ENCODE assay signal across 8 mouse cellular contexts in genomic region chr16:43801791-43802307, GRCm38 (mm10). TPM values are rescaled to one million over a fixed set of nuclear protein-coding genes. Genes with fewer than 3 reads are reported as not detected.
DNase-seq lines count a peak whose midpoint lies in the region; ATAC-seq and TF ChIP-seq lines count a peak whose summit lies in the region.

No protein-coding gene starts in this region.

- peak overlapping the region; percentile 72 for H3K4me2 ChIP-seq in hindbrain, embryonic 11.5 days (replicated peaks; ENCODE audit: low read depth, low read length)

- no peaks in the 10 kb centered on the region for H3K4me1 ChIP-seq in cerebellum, adult 2 months (ENCODE audit: control insufficient read depth, insufficient read depth, low read length)
- H3K4me1 ChIP-seq in hindbrain, embryonic 11.5 days (replicated peaks; ENCODE audit: control insufficient read depth, insufficient read depth, low read length): peaks cover 5% of the 10 kb centered on the region; the same call in 1 of the 2 replicates

- TF ChIP-seq POLR2A in cerebellum, adult 2 months (IDR thresholded peaks at IDR 0.05; ENCODE audit: borderline replicate concordance, insufficient read depth, low read length): no peak

- H3K4me3 ChIP-seq in cerebellum, adult 2 months (replicated peaks; ENCODE audit: insufficient read depth, low read depth, low read length): peak overlapping the region; percentile 70
- peak overlapping the region; percentile 35 for H3K4me3 ChIP-seq in hindbrain, embryonic 11.5 days (ENCODE audit: low read depth, low read length)

- ATAC-seq in hindbrain, embryonic 11.5 days (ENCODE audit: low FRiP score): peak; percentile 71

- H3K9ac ChIP-seq in hindbrain, embryonic 11.5 days (ENCODE audit: low read depth, low read length): peak overlapping the region; percentile 51; the same call in 1 of the 2 replicates

- WGBS in cerebellum, adult 2 months: 3% methylated on average over 18 of the region's 18 CpGs
- under 1% methylated on average over 18 of the region's 18 CpGs for WGBS in hindbrain, embryonic 11.5 days

- TF ChIP-seq CTCF in cerebellum, adult 2 months (IDR thresholded peaks at IDR 0.05; ENCODE audit: borderline replicate concordance, insufficient read depth, low read depth, low read length): peak; percentile 70

- H3K27me3 ChIP-seq in cerebellum, adult 2 months (ENCODE audit: control insufficient read depth, insufficient read depth, low read length): no peaks in the 10 kb centered on the region
- no peaks in the 10 kb centered on the region for H3K27me3 ChIP-seq in hindbrain, embryonic 11.5 days (ENCODE audit: control insufficient read depth, insufficient read depth, low read length)

- no peak overlapping the region for H3K27ac ChIP-seq in cerebellum, adult 2 months (ENCODE audit: insufficient read depth, low read length)
- H3K27ac ChIP-seq in hindbrain, embryonic 11.5 days (ENCODE audit: low read depth, low read length): no peak overlapping the region

- DNase-seq in MEL-GATA-1-ER (ENCODE audit: extremely low read depth, low read depth): peak; percentile 15
- DNase-seq in cerebellum, adult 2 months: peak; percentile 51 to 72
- peak; percentile 18 to 84 for DNase-seq in frontal cortex, adult 2 months (ENCODE audit: extremely low spot score in 1 of 2, low spot score in 1 of 2)
- peak; percentile 84 for DNase-seq in hindbrain, embryonic 11.5 days (ENCODE audit: low spot score)
- DNase-seq in layer of hippocampus, postnatal 25 days (ENCODE audit: extremely low spot score in 1 of 2, low spot score in 1 of 2): peak; percentile 73 to 93
- DNase-seq in lung, postnatal 36 days: peak; percentile 79
- peak; percentile 32 for DNase-seq in retina, postnatal 7 days (ENCODE audit: low read depth, low spot score)
- peak; percentile 55 for DNase-seq in urinary bladder, adult 2 months (ENCODE audit: low spot score)

- H3K9me3 ChIP-seq in hindbrain, embryonic 11.5 days (ENCODE audit: control insufficient read depth, low read length): no peaks in the 10 kb centered on the region

- H3K36me3 ChIP-seq in hindbrain, embryonic 11.5 days (ENCODE audit: control insufficient read depth, insufficient read depth, low read length): no peaks in the 10 kb centered on the region

RNA-seq across cellular contexts. Expression of gene Drd3, which starts 48.0 kb away (rescaled TPM):
- polyA plus RNA-seq in cerebellum, adult 2 months (2012; rRNA removed): 0.26 and 0.30 TPM in 2 replicates
- polyA plus RNA-seq in frontal cortex, adult 2 months (2012; rRNA removed): 0.19 and 0.20 TPM in 2 replicates
- polyA plus RNA-seq in hindbrain, embryonic 11.5 days (2014; fragmentation: Nextera tagmentation; extraction: Ambion mirVana): not detected in 2 replicates
- total RNA-seq in layer of hippocampus, postnatal 25 days (2021): under 1 TPM; 0.26 to 0.54 TPM
- polyA plus RNA-seq in urinary bladder, adult 2 months (2012; rRNA removed): not detected in 2 replicates

Comparison
In these comparisons a context has a peak if more than half of its experiments do, and no peak if none do; other contexts are left out.
1. DNase-seq: peak in every context shown above with its lines; median percentile 84 in hindbrain, embryonic 11.5 days; 83 in layer of hippocampus, postnatal 25 days; 79 in lung, postnatal 36 days; 62 in cerebellum, adult 2 months; 55 in urinary bladder, adult 2 months; 51 in frontal cortex, adult 2 months; 32 in retina, postnatal 7 days; 15 in MEL-GATA-1-ER.